Mouse (Mus musculus): ENCODE data around the gene Slc25a33.

Gene Slc25a33

DNA sequence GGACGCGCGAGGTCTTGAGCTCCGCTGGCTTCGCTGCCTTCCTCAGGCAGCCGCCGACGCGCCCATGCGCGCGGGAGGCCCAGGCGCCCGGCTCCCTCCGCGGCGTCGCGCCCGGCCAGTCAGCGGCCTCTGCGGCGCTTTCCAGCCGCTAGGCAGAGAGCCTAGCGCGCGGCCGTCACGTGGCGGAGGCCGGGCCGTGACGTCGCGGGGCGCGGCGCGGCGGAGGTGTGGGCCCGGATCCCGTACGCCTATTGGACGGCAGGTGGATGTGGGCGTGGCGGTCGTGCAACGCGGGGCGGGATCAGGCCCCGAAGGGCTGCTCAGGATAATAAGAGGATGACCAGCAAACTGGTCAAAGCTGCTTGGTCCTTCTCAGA lies at the start of gene Slc25a33:
Gene Slc25a33 (minus strand): TSS at position 184 of the 377 bp plus-strand sequence.
- peak; percentile 93 to 95 for DNase-seq (ENCODE audit: low spot score in 2 of 2)

DNA sequence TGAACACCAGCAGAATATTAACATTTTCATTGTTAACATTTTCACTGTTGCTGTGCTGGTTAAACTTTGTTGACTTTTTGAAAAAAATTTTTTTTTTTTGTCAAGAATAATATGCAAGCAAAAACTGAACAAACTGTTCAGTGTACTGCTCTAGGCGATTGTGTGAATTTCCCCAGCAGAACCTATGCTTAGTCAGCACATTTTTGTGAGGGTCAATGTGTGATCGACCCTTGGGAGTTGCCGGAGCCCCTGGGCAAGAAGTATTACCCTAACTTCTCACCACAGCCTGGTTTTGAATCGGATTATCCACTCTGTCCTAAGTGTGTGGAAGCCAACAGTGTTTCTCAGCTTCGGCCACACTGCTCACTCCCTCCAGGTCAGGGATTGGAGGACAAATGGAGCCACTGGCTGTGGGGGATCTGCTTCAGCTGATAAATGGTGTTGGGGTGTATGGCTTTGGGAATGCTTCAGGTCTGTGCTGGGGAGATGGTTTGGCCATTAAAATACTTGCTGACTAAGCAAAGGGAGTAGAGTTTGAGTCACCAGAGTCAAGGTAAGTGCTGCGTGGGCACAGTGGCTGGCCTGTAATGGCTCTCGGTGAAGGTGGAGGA lies 48.6 kb upstream of the Slc25a33 start:
- no peak for DNase-seq (ENCODE audit: low spot score in 2 of 2)

DNA sequence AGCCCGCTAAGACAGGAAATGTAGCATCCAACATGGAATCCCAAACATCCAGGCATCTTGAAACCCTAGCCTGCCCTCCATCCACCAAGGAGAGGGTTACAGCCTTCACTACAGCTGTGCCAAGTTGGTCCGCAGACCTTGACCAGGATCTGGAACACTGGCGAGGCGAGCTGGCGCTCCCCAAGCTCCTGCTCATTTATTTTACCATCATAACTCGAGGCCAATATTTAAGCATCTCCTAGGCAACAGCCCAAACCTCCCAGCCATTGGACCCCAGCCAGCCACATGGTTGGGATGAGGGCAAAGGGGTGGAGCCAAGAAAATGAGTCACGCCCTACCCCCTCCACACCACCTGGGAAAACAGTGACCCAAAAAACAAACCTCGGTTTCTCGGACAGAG lies 48.0 kb upstream of the Slc25a33 start:
- peak in 1 of 2 experiments; percentile 67 for DNase-seq (ENCODE audit: low spot score in 2 of 2)

DNA sequence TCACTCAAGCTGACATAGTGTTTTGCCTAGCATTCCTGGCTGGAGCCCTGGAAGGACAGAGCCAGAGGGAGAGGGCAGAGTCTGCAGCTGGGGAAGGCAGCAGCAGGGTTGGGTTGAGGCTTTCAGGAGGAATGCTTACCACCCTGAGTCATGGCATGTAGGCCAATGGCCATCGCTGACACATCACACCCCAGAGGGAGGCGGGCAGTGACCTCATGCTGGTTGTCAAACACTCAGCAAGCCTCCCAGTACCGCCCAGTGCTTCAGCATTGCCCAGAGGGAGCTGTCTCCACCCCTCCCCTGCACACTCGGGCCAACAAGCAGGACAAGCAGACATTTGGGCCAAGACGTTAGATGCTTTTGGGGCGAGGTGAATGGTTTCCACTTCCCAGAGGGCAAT lies 46.5 kb upstream of the Slc25a33 start:
- DNase-seq (ENCODE audit: low spot score in 2 of 2) = peak; percentile 69 to 94

DNA sequence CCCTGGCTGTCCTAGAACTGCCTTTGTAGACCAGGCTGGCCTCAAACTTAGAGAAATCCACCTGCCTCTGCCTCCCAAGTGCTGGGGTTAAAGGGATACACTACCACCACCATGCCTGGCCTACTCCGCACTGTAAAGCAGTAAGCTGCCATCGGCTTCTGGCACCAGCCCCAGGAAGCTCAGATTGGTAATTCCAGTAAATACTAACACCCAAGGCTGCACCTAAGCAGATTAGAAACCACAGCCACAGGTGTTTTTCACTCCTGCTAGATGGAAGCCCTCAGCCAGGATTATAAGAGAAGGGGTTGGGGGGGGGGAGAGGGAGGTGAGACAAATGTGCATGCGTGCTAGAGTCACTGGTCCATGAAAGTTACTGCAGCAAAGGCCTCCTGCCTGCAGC lies 45.1 kb upstream of the Slc25a33 start:
- no peak for DNase-seq (ENCODE audit: low spot score in 2 of 2)

DNA sequence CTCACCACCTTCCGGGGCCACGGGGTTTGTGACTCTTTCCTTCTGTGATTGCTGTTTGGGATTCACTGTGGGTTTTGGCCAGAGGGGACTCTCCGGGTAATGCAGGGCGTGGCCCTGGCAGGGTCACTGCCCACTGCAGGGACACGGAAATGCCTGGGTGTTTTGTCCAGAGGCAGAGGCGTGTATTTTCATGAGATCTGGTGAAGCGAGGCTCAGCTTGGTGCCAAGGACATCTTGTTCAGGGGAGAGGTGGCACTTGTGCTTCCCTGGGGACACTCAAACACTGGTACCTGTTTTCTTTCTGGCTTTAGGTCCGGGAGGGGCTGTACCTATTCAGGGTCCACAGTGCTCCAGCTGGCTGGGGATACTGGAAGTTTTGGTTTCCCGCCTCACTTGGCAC lies 42.5 kb upstream of the Slc25a33 start:
- DNase-seq (ENCODE audit: low spot score in 2 of 2) = no peak

DNA sequence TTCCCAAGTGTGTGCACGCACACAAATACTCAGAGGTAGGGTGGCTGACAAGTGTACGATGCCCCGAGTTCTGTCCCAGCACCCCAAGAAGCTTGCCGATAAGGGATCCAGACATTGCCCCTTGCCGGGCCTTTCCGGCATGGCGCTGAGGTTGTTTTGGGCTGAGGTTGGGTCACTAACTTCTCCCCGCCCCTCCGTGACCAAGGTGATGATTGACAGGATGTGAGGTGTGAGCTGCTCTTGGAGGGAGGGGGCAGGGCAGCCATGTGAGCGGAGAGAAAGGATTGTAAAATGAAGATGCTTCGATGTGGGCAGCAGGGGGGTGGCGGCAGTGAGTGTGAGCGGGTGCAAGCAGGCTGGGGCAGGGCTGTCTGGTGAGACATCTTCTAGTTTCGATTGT lies 41.5 kb upstream of the Slc25a33 start:
- no peak for DNase-seq (ENCODE audit: low spot score in 2 of 2)

DNA sequence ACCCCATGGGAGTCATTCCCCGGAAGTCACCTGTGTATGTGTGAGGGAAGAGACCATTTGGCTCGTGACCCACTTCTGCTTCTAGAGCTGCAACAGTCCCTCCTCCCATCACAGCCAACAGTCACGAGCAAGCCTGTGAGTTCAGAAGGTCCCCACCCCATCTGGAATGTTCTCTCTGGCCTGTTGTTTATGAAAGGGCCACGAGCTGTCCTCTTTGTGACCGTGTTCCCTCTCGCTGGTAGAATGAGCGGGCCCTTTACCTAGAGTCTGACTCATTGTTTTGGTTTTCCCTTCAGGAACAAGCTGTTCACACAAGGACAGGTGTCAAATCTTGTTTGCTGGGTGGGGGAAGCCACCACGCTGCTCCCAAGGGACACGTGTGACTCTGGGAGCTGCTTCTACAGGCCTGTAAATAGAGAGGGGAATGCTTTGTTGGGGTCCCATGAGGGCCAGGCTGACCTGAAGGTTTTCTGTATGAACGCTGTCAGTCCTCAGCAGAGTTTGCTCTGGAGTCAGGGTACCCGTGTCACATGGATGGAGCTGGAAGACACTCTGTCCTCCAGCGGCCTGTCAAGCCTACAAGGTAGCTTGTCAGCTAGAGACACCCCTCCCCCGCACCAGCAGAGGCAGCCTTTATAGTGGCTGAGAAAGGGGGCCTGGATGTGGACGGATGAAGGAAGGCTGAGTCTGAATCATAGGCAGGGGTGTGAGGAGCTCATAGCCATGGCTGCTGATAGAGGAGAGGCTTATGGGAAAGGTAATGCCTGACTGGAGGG lies 39.5 kb upstream of the Slc25a33 start:
- no peak for DNase-seq (ENCODE audit: low spot score in 2 of 2)

DNA sequence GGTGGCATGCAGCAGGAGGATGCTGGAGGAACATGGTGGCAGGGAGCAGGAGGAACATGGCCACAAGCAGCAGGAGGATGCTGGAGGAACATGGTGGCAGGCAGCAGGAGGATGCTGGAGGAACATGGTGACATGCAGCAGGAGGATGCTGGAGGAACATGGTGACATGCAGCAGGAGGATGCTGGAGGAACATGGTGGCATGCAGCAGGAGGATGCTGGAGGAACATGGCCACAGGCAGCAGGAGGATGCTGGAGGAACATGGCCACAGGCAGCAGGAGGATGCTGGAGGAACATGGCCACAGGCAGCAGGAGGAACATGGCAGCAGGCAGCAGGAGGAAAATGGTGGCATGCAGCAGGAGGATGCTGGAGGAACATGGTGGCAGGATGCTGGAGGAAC lies 36.3 kb upstream of the Slc25a33 start:
- DNase-seq (ENCODE audit: low spot score in 2 of 2) = peak in 1 of 2 experiments; percentile 53

DNA sequence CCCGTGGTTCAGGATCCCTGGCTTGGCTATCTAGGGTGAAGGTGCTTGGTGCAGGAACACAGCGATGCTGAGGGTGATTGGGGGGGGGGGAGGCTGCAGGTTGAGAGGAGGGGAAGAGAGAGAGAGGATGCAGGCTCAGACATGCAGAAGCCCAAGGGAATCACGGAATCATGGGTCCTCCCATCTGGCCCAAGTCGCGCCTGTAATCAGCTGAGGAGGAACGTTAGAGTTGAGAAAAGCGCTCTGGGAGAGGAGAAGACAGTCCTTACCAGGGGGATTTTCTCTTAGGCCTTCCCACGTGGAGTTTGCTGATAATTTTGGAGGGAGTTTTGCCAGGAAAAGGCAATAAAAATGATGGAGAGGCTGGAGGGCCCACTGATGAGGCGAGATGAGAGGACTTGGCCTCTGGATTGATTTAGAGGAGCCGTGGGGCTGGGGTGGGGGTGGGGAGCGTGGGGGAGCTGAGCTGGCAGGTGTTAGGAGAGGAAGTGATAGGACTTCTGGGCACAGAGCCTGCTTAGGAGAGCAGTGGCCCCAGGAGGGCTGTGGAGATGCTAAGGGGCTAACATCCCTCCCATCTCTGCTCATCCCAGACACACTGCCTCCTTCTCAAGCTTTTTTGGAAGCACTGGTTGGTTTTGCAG lies 34.6 kb upstream of the Slc25a33 start:
- DNase-seq (ENCODE audit: low spot score in 2 of 2) = no peak

DNA sequence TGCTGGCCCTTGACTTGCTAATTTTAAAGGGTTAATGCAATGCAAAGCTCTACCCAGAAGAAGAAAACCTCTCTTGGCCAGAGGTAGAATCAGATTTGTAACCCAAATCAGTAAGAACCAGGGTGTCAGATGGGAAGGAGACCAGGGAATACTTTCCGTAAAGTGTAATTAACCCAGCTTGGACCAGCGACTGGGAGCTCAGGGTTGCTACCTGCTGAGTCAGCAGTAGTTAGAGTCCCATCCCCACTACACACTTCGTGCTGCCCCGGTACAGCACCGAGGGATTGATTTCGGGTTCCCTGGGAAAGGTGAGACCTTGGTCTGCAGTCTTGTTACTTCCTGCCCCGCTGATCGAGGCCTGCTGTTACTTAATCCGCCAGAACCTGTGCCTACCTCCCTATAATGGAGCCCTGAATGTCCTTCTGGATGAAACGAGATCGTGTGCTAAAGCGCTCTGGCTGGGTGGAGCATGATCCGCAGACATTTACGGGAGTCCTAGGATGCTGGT lies 34.0 kb upstream of the Slc25a33 start:
- no peak for DNase-seq (ENCODE audit: low spot score in 2 of 2)

DNA sequence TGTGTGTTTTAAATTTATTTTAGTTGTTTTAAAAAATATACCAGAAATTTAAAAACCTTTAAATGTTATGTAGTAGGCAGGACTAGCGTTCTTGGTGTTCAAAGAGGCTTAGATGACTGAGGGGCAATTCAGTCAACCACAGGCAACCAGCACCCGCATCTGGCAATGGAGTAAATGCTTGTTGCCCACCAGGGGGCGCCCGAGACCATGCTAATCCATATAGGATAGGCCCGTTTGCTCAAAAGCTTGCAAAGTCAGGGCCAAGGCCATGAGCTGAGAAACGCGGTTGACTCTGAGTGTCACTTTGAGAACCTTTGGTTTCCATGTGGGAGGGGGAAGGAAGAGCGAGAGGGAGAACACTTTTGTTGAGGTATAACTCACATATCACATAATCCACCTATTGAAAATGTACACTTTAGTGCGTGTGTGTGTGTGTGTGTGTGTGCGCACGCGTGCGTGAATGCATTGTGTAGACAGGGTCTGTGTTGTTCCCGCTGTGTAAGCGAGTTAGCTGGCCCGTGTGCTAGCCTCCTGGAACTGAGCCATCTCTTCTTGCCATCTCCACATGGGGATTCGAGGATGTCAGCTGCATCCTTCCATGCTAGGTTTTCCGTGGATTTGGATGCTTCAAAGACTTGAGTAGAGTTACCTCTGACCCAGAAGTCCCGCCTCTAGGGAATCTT lies 32.8 kb upstream of the Slc25a33 start:
- DNase-seq (ENCODE audit: low spot score in 2 of 2) = peak; percentile 72 to 81

DNA sequence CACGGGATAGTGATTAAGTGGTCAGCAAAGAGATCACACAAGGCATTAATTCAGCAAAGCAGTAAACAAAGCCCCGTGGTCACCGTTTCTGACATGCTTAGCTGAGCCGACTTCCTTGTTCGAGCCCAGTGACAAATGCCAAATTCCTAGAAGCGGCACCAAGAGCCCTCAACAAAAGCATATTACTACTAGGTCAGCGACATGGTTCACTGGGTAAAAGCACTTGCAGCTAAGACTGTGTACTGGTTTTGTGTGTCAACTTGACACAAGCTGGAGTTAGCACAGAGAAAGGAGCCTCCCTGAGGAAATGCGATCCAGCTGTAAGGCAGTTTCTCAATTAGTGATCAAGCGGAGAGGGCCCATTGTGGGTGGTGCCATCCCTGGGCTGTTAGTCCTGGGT lies 28.2 kb upstream of the Slc25a33 start:
- DNase-seq (ENCODE audit: low spot score in 2 of 2) = no peak

DNA sequence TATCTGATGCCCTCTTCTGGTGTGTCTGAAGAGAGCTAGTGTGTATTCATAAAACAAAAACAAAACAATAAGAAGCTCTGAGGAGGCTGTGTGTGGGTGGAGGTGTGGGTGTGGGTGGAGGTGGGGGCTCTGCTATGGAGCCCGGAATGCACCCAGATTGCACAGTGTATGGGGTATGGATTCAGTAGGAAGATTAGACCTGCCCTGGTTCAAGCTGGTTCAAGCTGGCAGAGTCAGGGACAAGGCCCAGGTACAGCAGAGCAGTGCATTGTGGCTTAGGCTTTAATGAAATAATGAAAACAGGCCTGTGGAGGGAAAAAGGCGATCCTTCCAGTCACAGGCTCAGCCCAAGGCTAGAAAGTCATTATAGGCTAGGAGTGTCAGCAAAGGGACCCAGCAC lies 26.5 kb upstream of the Slc25a33 start:
- DNase-seq (ENCODE audit: low spot score in 2 of 2) = no peak

DNA sequence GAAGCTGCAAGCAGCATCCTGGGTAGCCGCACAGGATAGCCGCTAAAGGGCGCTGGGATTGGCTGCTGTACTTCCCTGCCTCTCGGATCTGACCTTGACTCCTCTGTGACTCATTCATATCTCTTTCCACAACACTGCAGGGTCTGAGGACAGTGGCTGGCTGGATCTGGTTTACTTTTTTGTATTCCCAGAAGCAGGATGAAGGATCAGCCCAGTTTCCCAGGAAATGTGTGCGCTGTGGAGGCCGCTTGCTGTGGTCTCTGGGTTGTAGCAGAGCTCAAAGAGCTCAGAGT lies 26.0 kb upstream of the Slc25a33 start:
- DNase-seq (ENCODE audit: low spot score in 2 of 2) = no peak

DNA sequence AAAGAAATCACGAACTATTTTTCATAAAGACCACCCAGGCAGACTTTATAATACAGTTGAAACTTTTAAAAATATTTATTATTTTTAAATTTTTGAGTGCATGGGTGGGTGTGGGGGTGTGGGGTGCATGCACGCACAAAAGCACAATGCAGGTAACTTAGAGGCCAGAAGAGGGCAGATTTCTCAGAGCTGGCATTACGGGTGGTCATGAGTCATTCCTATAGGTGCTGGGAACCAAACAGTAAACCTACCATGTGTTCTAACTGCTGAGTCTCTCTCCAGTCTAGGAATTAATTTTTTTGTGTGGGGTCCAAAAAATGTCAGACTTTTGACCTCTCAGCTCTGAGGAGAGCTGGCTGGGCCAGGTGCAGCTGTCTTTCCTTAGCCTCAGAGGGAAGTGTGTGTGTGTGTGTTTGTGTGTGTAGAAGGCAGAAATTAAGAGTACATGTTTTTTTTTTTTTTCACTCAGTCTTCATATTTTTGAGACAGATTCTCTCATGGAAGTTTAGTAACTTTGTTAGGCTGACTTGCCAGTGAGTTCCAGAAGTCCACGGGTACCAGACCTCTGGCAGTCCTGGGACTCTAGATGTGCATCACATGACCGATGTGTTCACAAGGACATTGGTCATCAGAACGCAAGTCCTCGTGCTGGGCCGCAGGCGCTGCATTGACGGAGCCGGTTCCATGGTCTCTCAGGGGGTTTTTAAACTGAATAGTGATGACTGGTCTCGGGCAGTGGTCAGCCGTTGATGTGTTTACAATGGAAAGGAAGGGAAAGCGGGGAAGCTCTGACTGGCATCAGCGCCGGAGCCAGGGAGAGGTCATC lies 25.5 kb upstream of the Slc25a33 start:
- DNase-seq (ENCODE audit: low spot score in 2 of 2) = no peak

DNA sequence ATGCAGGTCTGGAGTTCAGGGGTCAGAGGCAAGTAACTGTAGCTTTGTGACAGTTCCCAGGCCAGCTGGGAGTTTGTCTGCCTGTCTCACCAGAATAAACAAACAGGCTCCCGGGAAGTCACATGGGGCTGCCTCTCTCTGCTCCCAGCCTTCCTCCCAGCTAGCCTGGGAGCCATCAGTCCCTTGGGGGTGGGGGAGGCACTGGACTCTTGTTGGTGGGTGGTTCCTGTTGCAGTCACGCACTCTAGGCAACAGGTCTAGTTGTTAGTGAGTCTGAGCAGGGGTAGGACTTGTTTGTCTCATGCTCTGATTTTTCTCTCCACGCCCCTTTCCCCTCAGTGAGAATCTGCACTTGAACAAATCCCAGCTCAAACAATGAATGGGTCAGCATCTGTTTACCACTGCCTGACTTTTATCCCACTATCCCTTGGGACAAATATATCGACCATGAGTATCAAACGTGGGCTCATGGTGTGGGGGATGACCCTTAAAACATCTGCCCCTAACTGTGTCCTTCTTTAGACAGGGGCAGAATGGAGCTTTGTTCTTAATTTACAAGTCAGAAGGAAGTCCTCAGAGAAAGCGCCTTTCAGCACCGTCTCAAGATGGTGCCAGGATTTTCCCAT lies 24.7 kb upstream of the Slc25a33 start:
- no peak for DNase-seq (ENCODE audit: low spot score in 2 of 2)

DNA sequence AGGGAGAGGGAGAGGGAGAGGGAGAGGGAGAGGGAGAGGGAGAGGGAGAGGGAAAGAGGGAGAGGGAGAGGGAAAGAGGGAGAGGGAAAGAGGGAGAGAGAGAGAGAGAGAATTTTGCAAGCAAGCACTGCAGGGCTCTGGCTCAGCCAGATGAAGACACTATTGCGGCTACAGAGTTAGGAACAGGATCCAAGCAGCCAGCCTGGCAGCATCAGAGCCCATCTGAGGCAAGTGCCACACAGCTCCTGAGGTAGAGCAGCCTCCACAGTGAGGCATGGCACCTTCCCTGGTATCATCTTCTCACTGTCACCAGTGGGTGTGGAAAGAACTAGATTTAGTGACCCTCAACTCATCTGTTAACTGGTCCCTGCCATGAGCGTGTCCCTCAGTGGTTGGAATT lies 24.0 kb upstream of the Slc25a33 start:
- DNase-seq (ENCODE audit: low spot score in 2 of 2) = no peak

DNA sequence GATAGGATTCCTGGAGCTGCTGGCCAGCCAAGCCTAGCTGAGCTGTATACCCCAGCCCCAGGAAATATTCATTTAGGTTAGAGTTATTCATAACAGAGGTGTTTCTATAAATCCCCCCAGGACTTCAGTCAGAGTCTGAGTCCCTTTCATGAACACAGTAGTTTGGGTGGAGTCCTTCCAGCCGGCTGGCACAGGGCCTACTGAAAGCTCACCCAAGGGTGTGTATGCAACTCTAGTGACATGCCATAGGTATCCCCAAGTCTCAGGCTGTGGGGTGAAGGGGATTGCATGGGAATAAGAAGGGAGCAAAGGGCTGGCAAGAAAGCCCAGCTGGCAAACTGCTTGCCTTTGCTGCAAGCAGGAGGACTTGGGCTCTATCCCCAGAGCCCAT lies 23.1 kb upstream of the Slc25a33 start:
- no peak for DNase-seq (ENCODE audit: low spot score in 2 of 2)

DNA sequence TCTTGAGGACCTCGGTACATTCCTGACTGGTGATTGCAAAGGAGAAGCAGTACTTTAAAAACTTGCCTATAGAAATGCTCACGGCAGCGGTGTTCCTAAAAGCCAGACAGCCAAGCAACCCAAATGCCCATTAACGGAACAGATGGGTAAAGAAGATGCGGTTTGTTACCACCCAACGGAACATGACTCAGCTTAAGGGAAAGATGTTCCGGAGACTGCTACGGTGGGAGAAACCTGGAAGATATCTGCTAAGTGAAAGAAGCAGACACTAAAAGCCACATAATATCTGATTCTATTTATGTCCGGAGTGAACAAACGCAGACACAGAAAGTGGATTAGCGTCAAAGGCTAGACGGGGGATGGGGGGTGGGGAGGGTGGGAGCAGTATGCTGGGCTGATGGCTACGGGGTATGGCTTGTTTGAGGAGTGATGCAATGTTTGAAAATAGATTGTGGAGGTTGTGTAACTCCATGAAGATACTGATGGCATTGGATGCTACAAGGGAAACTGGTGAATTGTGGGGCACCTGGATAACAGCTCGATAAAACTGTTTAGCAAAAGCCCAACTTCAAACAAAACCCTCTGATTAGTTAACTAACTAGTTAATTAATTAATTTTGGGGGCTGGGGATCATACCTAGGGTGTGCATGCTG lies 22.6 kb upstream of the Slc25a33 start:
- DNase-seq (ENCODE audit: low spot score in 2 of 2) = no peak
